Mouse (Mus musculus) gastrocnemius, adult 8-10 months (tissue): ENCODE measurements around the gene Ascc2. TPM values are rescaled to one million over a fixed set of nuclear protein-coding genes. Genes with fewer than 3 reads are reported as not detected.
A peak's percentile ranks its signal among the peaks of the same experiment; 100 is the strongest.
"Not testable (repeated sequence)": the region's sequence is repeated elsewhere in the genome, so short reads cannot be mapped to it uniquely, and the experiment has no call there.

Source experiments
- DNase-seq, 2 experiments: peaks; one replicate each; pipeline ENCODE4 v3.0.0; 2022; ENCODE audit warnings: low spot score in 2 of 2
- total RNA-seq, 4 experiments: library from RNA; stranded (reverse); gene quantifications; 2 replicates each; pipeline ENCODE4 v1.2.4; 2022

Ascc2 gene
- total RNA-seq, 4 experiments from 2014 or later = 15.6 to 18.7 (median 16.5) TPM

DNA sequence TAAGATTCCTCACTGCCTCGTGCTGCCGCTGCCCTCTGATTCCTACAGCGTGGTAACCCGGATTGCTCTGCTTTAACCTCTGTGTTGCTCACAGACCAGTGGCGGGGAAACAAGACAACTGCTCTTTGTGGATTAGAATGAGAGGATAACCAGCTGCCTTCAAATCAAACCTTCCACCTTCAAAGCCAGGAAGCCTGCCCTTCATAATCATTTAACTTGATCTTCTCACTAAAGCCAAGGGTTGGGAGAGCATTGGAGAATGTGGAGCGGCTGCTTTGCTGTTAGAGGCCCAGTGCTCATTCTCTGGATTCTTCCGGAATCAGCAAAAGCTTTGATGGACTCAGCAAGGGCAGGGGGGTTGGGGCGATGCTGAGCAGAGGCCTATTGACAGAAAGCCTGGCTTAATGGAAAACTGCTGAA lies 7.7 kb upstream of the Ascc2 start:
- no peak for DNase-seq

DNA sequence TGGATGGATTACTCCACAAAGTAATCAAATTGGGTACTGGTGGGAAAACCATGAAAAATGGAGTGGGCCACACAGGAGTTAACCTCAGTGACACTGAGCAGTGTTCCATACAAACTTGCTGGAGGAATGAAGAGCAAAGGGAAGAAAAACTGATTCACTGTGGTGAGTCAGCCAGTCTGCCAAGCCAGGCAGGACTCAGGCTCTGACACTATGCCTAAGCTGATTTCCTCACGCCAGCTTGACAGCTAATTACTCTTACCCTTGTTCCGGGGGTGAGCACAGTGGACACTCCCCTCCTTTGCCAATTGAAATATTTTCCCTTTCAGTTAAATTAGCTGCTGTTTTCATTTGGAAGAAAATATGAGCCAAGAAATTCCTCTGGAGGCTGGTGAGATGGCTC lies 4.1 kb upstream of the Ascc2 start:
- DNase-seq = no peak

DNA sequence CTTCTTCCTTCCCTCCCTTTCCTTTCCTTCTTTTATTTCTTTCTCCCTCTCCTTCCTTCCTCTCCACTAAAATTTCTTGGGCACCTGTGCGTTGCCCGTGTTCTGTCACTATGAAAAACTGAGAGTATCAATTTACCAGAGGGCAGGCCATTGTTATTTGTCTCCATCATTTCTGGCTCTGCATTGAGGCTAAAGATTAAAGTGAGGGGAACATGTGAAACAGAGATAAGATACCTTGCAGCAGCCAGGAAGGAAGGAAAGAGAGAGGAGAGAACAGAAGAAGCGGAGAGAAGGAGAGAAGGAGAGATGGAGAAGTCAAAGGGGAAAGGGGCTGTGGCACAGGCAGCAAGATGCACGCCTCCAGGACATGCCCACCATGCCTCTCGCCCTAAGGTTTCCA lies 3.2 kb upstream of the Ascc2 start:
- no peak for DNase-seq

DNA sequence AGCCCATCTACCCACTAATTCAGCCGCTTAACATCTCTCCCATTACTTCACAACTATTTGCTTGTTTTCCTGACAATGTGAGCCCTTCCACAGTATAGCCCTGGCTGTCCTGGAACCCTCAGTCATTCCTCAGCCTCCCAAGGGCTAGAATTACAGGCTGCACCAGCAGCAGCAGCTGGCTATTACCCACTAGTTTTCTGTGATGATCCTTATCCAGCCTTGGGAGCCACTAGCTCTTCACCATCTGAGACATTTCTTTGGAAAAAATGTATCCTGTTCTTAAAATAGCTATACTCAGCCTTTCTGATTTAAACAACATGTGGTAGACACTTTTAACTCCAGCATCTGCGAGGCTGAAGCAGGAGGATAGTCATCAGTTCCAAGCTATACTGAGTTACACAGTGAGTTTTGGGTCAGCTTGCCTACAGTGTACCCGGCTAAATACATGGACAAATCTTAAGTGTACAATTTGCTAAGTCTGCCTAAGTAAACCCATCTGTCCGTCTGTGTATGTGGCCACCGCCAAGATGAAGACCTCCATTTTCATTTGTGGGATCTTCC lies 685 bp upstream of the Ascc2 start:
- no peak for DNase-seq

DNA sequence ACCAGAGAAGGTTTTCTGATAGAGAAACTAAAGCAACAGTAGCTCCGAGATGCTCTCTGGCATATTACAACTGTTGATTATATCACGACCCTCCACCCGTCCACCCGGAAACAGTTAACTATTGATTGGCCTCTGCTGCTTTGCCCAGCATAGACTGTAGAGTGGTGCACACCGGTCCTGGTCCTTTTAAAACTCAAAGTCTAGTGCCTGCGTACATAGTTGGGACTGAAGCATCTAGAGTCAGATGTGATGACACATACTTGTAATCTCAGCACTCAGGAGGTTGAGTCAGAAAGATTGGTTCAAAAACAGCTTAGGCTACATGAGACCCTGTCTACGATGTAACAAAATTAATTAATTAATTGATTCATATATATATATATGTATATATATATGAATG lies 714 bp downstream of the Ascc2 start:
- no peak for DNase-seq

DNA sequence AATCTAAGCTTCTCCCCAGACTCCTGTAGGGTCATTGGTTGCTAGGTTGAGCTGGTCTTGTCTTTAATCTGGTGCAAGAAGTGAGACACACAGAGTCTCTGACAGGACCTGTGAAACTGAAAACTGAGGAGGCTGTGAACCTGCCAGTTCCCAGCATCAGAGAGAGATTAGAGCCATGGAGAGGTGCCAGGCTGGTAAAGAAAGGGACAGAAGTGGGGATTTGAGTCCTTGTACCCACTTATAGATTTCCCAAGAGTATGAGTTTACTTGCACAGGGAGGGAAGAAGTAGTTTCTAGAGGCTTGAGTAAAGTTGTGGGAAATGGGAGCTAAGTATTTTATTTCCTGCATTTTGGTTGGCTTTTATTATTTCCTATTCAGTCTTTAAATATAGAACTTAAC lies 3.6 kb downstream of the Ascc2 start:
- DNase-seq = no peak

DNA sequence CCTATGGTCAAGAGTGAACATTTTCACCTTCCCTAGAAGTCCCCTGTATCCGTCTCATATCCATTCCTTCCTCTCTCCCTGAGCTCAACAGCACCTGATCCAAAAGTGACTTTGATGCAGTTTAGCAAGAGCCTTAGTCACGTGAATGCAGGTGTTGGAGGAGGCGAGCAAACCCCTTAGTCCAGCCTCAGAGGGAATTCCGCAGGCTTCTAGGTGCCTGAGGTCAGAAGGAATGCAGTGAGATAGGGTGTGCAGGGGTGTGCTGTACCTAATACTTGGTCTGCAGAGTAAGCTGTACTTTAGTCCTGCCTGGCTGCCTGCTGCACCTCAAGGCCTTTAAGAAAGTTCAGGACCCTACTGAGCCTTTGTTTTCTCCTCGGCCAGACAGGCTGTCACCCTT lies 6.2 kb downstream of the Ascc2 start:
- no peak for DNase-seq

DNA sequence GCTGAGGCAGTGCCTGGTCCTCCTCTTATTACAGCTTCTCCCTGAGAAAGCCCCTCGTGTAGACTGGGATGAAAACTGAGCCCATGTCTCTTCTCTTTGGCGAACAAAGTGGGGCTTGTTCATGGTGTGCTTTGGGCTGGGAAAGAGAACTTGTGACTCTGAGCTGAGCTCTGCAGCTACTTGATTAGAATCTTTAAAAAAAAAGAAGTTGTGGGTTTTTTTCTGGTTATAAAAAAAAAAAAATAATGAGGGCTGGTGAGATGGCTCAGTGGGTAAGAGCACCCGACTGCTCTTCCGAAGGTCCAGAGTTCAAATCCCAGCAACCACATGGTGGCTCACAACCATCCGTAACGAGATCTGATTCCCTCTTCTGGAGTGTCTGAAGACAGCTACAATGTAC lies 7.6 kb downstream of the Ascc2 start:
- DNase-seq = not testable (repeated sequence)

DNA sequence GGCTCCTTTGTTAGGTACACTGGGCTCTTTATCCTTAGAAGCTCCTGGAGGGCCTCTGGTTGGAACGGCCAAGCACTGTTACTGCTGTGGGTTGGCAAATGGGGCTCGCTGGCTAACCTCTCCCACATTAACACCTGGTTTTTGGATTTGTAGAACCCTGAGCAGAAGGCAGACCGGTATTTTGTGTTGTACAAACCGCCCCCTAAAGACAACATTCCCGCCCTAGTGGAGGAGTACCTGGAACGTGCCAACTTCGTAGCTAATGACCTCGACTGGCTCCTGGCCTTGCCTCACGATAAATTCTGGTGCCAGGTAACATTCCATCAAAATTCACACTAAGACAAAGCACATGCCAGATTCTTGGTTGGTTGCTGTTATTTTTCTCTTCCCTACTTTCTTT lies 8.9 kb downstream of the Ascc2 start:
- no peak for DNase-seq

DNA sequence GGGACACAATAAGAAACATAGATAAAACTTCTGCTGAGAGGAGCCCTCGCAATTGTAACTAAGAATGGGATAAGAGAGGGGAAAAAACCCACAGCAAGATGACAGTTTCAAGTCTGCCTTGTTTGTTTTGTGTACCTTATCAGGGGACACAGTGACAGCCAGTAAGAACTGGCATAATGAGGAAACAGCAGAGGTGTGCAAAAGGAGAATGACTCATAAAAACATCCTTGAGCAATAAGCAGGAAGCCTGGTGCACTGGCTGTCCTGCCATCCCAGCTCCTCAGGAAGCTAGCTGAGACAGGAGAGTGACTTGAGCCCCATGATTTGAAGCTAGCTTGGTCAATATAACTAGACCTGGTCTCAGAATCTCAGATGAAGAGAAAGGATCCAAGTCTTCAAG lies 22.3 kb downstream of the Ascc2 start:
- DNase-seq = no peak

DNA sequence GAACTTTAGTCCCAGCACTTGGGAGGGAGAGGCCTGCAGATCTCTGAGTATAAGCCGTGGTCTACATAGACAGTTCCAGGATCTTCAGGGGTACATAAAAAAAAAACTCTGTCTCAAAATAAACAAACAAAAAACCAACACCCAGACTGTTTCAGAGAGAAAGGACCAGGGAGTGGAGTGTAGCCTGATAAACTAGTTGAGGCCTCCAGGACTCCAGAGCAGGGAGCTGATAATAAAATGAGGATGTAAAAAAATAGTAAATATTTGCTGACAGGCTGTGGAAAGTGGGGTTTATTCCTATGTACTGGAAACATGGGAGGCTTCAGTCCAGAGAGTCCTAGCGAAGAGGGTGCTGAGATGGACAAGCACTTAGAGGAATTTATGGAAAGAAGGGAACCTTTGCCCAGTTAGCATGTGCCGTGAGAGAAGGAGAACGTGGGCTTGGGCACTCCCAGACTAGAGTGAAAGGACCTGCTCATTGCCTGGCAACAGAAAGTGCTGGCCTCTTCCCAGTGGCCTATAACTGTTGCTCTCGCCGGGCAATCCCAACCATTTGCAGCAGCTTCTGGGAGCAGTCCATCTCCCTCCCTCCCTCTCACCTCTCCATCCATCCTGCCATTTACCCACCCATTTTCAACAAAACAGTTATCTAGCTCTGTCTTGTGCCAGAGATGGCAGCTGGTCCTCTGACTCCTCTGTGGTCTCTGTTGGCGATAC lies 22.9 kb downstream of the Ascc2 start:
- no peak for DNase-seq

DNA sequence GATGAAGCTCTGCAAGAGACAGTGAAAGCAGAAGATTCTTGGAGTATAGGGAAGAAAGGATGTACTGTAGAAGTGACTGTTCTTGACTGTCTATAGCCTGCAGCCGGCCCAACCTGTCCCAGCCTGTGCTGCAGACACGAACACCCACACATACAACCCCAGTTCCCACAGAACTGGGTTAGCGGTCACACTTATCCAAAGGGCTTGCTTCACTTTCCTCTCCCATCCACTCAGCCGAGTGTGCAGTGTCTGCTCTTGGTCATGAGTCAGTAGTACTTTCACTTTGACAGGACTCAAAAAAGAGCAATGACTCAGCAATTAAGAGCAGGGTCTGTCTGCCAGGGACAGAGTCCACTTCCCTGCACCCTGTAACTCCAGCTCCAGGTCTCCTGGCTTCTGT lies 23.8 kb downstream of the Ascc2 start:
- no peak for DNase-seq

DNA sequence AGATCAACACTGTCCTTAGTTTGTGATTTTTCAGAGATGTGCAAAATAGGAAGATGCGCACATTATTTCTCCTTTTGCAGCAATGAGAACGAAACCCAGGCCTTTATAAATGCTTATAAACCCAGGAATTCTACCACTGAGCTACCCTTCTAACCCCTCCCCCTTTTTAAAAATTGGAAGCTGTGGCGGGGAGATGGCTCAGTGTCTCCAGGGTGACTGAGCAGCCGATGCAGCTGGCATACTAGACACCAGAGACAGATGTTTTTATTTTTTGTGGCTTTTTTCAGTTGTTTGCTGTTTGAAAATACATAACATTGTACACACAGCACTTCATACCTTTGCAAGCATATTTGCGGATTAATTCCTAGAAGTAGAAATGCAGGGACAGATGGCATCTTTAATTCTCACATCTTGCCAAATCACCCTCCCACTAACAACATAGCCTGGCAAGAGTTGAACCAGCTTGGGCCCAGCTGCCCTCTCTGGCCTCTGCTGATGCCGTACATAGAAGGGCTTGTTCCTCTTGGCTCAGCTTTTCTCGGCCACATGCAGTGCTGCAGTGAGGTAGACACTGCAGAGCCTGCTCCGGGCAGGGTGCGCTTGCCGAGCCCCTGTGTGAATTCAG lies 24.4 kb downstream of the Ascc2 start:
- DNase-seq = no peak

DNA sequence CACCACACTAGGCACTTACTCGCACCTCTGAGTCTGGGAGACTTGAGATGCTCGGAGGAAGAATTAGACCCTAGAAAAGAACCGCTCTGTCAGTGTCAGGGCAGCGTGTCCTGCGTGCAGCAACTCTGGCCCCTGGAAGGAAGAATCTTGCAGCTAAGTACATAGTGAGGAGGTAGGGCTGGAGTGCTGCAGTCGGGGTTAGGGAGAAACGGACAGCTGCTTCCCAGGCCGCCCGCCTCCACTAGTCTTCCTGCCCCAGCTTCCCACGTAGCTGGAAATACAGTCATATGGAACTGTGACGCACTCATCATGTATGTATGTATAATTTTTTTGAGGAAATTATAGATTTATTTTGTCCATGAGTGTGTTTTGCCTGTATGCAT lies 24.9 kb downstream of the Ascc2 start:
- DNase-seq = no peak

DNA sequence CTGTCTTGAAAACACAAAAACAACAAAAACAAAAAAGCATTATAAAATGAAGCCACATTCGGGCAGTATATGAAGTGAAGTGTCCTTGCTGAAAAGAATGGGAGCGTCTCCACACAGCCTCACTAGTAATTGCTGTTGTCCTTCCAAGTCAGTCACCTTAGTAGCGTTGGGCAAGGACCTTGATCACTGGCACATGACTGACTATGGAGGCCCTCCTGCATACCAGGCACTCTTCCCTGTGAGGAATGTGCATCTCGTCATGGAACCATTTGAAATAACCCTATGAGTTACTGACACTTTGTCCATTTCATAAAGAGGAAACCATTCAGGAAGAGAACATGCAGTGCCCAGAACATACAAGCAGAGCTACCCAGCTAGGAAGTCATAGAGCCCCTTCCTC lies 34.2 kb downstream of the Ascc2 start:
- DNase-seq = no peak

DNA sequence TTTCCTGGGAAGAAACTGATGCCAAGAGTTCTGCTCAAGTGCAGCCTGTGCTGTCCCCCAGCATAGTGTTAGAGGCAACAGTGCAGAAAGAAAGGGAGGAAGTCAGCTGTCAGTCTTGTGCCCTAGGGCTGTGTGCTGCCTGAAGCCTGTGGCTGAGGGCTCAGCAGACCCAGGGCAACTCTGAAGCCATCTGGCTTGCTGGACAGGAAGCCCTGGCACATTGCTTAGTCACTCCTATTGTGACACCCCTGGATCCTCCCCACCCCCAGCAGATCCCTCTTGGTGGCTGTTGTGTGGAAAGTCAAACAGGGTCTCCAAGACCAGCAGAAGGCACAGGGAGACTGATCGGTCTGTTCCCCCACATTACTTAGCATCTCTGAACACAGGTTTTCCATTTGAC lies 37.0 kb downstream of the Ascc2 start:
- DNase-seq = no peak

DNA sequence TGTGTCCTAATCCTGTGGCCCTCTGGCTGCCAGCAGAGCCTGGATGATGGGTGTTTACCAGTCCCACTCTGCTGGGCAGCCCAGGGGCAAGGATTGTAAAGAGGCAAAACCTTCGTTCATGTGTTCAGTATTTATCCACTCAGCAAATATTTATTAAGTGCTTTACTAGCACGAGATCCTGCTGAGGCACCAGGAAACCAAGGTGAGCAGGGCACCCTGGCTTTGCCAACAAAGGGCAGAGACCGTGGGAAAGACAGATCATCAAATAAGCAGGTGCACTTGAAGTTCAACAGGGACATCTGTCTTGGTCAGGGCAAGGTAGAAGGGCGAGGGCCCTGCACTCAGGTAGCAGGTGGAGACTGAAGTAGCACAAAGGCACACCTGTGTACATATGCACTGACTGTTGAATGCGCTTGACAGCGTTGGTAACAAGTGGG lies 37.6 kb downstream of the Ascc2 start:
- no peak for DNase-seq

DNA sequence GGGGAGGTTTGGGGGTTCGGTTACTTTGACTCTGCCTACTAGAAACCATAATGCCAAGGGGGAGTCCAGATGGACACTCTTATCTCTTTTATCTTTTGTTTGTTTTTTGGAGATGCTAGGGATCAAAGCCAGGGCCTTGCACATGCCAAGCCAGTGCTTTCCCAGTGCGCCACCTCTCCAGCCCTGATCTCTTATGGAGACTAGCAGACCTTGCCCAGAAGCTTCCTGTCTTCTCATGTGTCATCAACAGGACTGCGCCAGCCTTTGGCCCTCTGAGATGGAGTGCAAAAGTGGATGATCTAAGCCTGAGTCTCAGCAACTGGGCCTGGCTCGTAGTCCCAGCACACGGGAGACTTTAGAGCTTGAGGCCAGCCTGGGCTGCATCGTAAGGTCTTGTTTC lies 38.1 kb downstream of the Ascc2 start:
- DNase-seq = peak in 1 of 2 experiments; percentile 20

DNA sequence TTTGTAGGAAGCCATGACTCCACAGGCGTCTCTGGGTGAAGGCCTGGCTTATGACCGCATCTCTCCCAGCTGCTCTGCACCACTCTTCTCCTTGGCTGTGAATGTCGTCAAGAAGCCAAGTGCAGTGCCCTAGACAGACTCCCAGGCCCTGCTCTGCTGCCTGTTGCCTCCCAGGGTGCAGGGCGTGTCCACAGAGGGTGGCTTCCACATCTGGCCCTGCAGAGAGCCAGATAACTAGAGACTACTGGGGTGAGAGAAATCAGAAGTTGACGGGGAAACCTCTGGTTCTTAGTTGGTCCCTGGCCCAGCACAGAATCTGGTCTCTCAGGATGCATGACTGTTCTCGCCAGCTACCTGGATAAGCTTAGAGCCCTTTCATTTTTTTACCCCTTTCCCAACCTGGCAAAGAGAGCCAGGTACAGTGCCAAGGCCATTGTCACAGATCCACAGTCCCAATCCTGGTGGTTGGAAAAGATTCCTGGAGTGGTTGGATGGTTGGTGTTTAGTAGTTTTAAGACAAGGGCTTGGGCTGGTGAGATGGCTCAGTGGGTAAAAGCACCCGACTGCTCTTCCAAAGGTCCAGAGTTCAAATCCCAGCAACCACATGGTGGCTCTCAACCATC lies 39.8 kb downstream of the Ascc2 start:
- no peak for DNase-seq

DNA sequence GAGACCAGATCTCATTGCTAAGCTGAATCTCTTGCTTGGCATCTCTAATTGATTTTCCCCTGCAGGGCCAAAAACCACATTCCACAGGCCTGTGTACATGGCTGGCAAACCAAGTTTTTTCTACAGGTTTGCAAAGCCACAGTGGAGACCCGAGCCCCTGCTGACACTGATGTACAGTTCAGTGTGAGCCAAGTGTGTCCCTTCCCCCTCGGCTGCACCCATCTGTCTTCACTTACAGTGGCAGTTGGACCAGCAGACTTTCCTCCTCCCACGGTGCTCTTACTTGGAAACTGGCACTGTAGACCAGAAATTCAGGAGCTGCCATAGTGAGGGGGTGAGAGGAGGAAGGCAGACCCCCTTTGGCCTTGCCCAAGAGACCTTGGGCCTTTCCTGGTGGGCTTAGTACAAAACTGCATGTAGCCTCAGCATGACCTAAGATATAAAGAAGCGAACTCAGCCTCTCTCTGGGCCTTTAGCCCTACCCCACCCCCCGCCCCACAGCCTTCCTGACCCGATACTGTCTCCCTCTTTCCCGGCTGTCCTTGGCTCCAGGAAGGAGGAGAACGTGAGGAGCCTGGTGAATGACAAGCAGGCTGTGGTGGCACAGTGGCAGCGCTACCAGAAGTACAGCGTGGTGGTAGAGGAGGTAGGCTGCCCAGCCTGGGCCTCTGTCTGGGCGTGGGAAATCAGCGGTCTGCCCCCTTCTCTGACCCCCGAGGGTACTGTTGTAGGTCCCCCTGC lies 41.3 kb downstream of the Ascc2 start:
- no peak for DNase-seq

DNA sequence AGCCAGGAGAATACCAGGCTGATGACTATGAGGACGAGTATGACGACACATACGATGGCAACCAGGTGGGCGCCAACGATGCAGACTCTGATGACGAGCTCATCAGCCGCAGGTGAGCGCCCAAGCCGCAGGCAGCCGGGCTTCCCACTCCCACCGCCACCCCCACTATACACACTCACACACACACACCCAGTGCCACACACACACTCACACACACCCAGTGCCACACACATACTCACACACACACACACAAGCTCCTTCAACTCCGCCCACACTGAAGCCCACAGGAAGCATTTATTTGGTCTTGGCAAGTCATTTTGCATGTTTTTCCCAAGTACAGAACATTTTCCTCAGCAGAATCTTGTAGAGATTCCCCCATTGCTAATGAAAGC lies 41.9 kb downstream of the Ascc2 start:
- no peak for DNase-seq

DNA sequence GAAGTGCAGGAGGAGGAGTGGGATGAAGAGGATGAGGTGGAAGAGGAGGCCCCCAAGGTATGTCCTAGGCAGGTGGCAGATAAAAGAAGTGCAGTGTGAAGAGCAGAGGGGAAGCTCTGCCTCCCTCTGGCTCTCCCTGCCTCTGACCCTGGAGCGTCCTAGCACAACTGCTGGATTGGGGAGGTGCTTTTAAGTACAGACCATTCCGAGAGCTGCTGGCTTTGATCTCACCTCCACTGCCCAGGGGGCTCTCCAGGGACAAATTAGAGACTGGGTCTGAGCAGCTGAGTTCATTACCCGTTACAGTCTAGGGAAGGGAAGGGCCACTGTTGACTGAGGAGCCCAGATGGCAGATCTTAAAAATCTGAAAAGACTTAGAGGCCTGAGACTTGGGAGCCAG lies 42.6 kb downstream of the Ascc2 start:
- no peak for DNase-seq
